Mouse (Mus musculus) frontal cortex, adult 2 months (tissue): ENCODE results near the gene Nap1l1. TPM values are rescaled to one million over a fixed set of nuclear protein-coding genes. Genes with fewer than 3 reads are reported as not detected.
A peak's percentile ranks its signal among the peaks of the same experiment; 100 is the strongest.
"Not testable (repeated sequence)": the region's sequence is repeated elsewhere in the genome, so short reads cannot be mapped to it uniquely, and the experiment has no call there.

Experiments
- DNase-seq, 2 experiments: peaks; one replicate each; pipeline ENCODE4 v3.0.0; 2022; ENCODE audit warnings: low spot score in 1 of 2; ENCODE audit errors: extremely low spot score in 1 of 2
- polyA plus RNA-seq: library from polyadenylated mRNA; depleted of rRNA; stranded (reverse); fragments of >200 nt; gene quantifications from 2 replicates; pipeline ENCODE4 v1.2.3, GENCODE M21; 2012; rRNA removed

Gene Nap1l1
- polyA plus RNA-seq = 259 and 267 TPM in 2 replicates

DNA sequence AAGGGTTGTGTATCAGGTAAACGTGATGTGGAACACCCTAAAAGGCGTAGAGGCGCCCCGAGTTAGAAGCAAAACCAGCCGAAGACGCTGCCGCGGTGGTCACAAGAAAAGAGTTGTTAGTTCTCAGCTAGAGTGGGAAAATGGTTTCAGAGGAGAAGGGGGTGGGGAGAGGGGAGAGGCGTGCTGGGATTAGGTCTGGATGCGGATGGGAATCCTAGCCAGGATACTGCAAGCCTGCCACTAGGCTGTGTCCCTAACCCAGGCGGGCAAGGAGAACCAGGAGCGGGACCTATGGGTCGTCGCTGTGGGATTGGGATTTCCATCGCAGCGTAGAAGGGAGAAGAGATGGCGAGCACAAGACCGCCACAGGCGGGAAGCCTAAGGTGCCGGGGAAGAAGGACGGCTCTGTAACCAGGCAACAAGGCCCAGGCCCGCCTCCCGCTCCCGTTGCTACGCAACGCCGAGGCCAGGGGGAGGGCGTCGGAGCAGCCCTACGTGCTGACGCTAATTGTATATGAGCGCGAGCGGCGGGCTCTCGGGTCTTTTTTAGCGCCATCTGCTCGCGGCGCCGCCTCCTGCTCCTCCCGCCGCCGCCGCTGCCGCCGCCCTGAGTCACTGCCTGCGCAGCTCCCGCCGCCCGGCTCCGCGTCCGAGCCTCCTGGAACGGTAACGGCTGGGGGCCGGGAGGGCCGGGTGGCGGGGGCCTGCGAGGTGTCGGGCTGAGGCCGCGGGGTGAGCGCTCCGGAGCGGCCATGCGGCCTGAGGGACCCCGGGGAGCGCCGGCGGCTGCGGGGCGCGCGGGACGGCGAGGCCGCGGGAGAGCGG is at the start of gene Nap1l1:
Nap1l1 (plus strand) TSS at position 538 of the 825 bp plus-strand sequence.
- DNase-seq = peak; percentile 96 to 97

DNA sequence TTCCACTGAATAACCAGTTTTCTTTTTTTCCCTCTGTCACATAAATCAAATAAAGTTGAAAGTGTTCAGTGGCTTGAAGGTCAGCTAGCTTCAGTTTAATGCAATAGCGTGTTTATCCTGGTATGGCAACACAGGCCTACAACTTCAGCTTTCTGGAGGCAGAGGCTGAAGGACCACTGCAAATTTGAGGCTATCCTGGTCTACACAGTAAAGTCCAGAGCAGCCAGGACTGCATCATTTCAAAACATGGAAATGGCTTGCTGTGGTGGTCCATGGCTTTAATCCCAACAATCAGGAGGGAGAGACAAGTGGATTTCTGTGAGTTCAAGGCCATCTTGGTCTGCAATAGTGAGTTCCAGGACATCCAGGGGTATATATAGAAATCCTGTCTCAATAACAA is 46.5 kb upstream of the Nap1l1 start:
- DNase-seq = no peak

DNA sequence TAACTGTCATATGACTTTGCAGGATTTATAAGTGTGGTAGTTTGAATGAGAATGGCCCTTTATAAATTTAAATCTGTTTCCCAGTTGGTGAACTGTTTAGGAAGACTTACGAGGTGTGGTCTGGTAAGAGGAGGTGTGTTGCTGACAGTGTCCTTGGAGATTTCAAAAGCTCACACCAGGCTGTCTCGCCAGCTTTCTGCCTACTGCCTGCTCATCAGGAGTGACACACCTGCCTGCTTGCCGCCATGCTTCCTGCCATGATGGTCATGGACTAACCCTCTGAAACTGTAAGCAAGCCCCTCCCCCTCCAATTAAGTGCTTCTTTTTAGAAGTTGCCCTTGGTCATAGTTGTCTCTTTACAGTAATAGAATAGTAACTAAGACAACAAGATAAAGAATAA is 39.5 kb upstream of the Nap1l1 start:
- DNase-seq = no peak

DNA sequence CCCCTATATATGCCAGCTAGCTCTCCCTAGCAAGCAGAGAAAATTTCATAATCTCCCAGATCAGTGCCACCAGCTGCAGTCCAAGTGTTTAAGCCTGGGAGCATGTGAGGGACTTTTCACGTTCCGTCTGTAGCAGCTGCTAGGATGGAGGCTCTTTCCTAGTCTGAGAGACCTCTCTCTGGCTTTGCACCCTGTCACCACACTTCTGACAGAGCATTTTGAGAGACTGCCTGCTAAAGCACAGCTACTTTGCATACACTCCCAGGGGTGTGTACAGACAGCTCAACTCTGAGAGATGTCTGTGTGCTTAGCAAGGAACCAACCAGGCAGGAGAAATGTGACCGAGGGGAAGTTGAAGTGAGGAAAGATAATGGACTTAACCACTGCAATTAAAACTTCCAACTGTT is 32.0 kb upstream of the Nap1l1 start:
- DNase-seq = no peak

DNA sequence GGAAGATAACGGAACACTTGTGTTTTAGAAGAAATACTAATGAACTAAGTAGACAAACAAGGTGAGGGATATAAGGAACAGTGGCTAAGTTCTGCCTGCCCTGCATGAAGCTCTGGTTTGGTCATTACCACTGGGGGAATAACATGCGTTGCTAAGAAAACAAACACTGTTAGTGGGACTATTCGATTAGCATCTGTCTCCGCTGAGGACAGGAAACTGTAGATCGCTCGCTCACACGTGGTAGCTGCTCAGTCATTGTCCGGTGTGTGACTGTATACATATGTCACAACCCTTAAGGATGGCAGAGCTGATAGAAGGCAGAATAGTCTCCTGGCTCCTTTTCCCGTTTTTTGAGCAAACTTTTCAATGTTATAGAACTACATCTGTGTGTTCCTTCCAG is 28.8 kb upstream of the Nap1l1 start:
- DNase-seq = no peak

DNA sequence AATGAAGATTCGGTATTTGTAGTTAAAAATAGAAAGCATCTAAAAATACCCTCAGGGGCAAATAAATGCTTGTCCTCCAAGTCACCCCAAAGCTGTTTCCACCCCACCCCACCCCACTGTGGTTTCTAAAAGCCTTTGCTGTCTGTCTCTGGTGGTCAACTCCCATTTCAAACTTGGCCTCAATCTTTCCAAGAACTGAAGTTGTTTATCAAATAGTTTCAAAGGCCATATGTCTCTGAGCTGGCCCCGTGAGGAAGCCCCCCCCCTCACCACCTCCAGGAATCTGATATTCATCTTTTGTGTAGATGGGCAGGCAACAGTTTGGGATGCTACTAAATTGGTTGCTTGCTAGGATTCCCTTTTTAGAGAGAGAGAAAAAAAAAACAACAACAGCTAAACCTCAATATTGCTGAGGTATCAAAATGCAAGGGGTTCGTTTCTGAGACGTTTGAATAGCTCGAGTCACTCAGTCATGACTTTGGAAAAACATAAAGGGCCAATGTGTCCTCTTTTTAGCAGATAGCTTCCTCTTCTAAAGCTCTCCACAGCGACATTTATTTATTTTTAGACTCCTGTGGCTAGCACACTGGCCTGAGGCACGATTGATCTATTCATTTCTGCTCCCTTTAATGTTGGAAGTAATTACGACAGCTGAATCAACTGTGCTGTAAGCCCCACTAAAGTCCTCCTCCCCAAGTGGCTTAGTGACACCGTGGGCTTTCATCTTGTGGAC is 26.9 kb upstream of the Nap1l1 start:
- DNase-seq = no peak

DNA sequence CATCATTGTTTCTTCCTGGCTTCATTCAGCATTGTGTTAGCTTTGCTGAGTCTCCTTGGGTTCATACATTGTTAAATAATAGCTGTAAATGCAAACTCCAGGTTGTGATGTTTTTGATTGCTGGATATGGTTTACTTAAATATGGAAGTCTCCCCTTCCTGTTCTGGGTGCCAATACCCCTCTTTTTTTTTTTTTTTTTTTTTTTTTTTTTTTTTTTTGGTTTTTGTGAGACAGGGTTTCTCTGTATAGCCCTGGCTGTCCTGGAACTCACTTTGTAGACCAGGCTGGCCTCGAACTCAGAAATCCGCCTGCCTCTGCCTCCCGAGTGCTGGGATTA is 26.4 kb upstream of the Nap1l1 start:
- not testable (repeated sequence) for DNase-seq

DNA sequence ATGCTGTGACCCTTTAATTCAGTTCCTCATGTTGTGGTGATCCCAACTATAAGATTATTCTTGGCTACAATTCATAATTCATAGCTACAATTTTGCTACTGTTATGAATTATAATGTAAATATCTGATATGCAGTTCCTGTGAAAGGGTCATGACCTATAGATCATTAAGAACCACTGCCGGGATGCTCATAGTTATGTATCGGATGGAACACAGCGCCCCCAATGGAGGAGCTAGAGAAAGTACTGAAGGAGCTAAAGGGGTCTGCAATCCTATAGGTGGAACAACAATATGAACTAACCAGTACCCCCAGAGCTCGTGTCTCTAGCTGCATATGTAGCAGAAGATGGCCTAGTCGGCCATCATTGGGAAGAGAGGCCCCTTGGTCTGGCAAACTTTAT is 23.4 kb upstream of the Nap1l1 start:
- not testable (repeated sequence) for DNase-seq

DNA sequence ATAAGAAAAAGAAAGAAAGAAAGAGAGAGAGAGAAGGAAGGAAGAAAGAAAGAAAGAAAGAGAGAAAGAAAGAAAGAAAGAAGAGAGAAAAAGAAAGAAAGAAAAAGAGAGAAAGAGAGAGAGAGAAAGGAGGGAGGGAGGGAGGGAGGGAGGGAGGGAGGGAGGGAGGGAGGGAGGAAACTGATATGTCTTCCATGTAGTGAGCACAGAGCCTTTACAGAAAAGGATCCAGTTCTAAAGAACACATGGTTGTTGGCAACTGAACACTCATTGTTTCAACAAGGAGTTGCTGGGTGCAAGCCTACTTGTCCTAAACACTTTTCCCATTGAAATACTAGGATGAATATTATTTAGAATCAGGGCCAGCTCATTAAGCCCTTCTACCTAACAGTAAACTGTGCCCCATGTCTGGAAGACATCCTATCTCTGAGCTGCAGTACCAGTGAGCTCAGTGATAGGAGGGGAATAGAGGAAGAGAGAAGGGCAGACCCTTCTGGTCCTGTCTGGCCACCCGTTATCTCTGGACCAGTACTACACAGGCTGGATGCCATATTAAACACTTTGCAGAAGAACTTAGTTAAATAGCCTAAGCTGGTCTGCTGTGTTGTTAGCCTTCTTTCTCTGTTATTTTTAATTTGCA is 21.2 kb upstream of the Nap1l1 start:
- DNase-seq = no peak

DNA sequence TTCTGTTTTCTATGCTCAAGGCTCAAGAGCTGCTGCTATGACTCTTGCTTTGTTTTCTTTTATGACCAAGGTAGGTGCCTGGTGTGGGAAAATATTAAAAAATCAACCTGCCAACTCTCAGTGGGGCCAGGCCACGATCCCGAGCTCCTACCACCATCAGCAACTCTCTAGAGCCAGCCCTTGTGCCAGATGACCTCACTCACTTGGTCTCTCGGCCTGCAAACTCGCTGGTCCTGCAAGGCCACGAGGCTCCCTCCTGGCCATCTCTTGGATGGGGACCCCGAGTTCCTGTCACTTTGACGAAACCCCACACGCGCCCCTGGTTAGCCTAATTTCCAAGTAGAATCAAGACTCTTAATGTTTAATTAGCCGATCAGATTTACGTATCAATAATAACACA is 20.6 kb upstream of the Nap1l1 start:
- no peak for DNase-seq

DNA sequence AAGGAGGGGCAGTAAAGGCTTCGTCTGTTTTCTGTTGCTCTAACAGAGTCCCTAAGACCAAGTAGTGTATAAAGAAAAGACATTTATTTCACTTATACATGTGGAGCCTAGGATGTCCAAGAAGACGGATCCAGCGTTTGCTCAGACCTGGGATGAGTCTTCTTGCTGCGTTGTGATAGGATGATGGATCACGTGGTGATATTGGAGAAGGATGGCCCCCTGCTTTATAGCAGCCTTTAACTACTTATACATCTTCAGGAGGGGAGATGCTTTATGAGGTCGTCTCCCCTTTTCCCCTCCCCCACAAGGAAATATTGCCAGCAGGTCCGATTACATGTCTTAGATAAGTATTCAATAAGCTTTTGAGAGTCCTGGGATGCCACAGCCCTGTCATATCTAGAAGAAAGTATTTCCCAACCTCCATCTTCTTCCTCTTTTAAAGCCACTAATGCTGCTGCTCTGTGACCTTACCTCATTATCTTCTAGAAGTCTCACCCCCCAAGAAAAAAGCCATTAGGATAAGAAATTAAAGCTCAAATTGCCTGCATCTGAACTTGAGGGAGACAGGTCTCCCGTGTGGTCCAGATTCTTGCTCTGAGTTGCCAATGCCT is 18.2 kb upstream of the Nap1l1 start:
- DNase-seq = no peak

DNA sequence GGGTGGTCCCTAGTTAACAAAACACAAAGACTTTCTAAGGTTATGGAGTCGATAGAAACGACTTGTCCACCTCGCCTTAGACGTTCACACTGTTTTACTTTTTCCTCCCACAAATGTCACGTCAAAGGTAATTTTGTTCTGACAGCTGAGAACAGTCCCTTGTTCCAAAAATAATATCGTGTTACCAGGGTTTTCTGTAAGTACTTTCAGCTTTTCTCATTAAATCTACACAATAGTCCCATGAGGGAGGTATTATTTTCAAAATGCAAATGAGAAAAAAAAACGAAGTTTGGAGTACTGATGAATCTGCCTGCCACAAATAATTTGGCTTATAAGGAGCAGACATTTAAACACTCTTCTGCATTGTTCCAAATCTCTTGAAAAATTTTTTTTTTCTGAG is 14.9 kb upstream of the Nap1l1 start:
- no peak for DNase-seq

DNA sequence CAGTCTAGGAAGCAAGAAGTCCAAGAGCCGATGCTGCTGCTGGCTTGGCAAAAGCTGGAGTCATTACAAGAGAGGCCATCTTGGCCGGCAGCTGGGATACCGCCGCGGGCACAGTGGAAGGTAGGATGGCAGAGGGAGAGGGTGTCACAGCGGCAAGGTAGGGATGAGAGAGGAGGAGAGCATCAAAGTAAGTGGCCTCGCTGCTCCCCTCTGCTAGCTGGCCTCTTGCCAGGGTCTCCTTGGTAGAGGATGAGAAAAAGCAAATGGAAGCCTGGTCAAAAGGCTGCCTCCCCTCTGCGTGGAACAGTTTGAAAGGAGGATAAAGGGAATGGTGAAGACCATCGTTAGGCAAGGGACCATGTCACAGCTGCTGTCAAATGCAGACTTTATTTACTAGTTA is 14.0 kb upstream of the Nap1l1 start:
- no peak for DNase-seq

DNA sequence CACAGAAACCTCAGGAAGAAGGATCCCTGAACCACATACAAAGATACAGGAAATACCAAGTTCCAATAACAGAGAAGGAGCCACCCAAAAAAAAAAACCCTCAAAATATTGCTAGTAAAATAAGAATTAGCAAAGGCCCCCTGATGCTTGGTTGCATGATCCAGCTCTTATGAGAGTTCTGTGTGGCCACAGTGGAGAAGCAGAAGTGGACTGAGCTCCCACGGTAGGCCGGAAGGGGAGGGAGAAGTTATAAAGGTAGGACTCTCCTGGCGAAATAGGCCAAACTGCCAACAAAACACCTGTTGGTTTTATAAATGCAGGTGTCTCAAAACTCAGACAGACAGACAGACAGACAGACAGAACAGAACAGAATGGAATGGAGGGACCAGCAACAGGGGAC is 13.1 kb upstream of the Nap1l1 start:
- no peak for DNase-seq

DNA sequence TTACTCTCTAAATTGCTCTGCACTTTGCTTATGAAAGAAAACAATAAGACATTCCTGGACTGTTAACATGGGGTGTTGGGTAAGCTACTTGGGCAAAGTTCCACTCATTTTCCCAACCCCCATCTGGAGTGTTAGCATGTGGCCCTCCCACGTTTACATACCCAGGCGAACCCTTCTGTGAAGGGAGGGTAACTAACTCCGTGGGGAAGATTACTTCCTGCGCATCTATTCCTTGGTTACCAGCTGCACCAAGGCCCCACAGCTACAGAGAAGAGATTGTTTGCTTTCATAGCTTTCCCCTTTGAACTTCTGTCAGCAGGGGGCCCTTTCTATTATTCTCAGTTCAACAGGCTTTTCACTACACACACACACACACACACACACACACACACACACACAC is 12.6 kb upstream of the Nap1l1 start:
- no peak for DNase-seq

DNA sequence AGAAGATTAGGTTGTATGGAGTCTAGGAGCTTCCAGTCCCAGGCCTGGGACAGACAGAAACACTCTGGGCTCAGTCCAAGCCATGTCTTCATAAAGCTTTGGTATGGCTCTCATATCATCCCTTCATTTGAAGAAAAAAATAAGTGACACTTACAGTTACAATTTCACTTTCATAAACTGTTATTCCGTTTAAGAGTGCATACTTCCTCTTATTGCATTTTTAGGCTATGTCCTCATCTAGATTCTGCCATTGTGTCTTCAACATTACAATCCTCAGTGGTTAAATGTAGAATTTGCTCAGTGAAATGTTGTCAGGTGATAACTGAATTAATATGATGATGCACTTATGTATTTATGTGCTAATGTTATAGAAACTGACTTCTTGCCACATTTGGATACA is 8.2 kb upstream of the Nap1l1 start:
- DNase-seq = no peak

DNA sequence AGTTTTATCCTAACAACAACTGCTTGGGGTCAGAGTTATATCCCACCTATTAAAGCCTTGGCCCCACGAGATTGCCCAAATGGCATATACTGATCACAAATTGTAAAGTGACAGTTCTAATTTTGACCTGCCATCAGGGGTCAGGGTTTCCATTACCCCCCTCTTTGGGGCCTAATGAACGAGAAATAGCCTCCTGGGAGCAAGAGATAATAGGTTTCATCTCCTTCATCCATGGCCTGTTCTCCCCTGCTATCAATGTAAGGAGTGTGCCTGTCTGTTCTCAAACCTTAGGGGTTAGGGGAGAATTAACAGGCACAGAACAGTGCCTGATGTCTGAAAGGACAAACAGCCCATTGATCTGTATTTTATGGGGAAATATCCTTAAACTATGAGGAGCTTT is 7.6 kb upstream of the Nap1l1 start:
- DNase-seq = no peak

DNA sequence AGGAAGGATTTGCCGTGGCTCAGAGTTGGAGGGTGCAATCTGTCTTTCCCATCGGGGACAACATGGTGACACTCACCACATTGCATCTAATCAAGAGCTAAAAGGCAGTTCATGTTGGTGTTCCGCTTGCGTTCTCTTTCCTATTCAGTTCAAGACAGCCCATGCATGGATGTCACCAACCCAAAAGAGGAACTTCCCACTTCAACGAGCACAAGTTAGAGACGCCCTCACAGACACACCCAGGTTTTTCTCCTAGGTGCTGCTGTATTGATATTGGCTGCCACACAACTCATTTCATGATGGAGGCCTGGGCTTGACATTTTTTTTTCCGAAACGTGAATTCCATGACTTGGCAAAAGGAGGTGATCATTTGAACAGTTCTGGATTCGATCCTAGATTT is 1.9 kb upstream of the Nap1l1 start:
- DNase-seq = no peak

DNA sequence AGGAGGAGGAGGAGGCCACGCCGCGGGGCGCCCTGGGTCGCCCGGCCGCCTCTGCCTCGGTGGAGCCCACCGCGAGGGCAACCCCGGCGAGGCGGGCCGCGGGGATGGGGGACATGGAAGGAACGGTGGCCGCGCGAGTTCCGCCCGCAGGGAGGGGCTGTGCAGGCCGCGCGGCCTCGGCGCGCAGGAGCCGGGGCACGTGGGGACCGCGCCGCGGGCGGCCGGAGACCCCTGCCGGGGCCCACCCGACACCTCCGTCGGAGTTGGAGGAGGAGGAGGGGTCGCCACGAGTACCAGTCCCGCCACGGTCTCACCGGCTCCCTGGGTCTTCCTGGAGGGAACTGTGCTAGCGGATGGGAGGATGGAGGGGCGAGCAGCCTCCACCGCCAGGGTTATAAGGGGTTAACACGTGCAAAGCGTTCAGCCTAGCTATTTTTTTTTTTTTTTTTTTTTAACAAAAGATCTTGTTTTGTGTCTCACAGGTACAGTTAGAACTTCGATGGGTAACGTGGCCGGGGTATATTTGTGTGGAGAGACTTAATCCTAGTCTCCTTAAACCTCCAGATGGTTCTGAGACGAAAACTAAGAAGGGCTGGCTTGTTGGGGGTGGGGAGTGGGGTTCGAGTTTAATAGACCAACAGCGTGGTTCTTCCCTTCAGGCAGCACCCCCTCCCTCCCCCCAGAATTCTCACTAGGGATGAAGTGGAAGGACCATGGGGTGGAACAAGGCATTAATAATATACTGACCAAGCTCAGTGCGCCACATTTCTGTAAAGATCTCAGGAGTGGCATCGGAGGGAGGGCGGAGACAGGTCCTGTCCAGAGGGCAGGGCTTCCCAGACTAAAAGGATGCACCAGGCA is 718 bp downstream of the Nap1l1 start:
- DNase-seq = peak in 1 of 2 experiments; percentile 26

DNA sequence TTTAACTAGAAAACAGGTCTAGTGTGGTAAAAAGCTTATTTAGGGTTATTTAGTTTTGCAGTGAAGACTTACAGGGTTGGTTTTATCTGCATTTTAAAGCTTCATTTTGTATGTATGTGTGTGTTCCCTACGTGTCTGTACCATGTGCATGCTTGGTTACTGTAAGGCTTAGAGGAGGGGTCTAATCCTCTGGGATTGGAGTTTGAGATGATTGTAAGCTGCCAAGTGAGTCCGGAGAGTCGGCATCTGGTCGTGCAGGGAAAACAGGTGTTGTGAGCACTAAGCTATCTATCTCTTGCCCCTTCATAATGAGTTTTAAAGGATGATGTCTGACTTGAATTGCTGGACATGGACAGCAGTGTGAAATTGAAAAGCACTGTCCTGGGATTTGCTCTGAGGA is 3.3 kb downstream of the Nap1l1 start:
- no peak for DNase-seq
